Mouse (Mus musculus) heart, embryonic 16.5 days (tissue): ENCODE results near the gene Chn2. TPM values are rescaled to one million over a fixed set of nuclear protein-coding genes. Genes with fewer than 3 reads are reported as not detected.

Experiments
- ATAC-seq: fragments of 200-750 bp; cut with Nextera tagmentation; replicated peaks from 2 replicates; pipeline ENCODE4 v1.8.0; 2017; ENCODE audit warnings: moderate number of reproducible peaks; ENCODE audit not compliant: insufficient read depth, low FRiP score; ENCODE audit errors: extremely low read depth
- H3K27ac ChIP-seq: fragments of 300-500 bp; sonication (generic); 2 replicates; pipeline ENCODE4 v1.5.1; 2014; ENCODE audit warnings: mild to moderate bottlenecking, low read length, control low read depth, moderate library complexity
- H3K27me3 ChIP-seq: fragments of 300-500 bp; sonication (generic); 2 replicates; pipeline ENCODE4 v1.6.1; 2014; ENCODE audit warnings: low read length, mixed read lengths; ENCODE audit not compliant: control insufficient read depth, insufficient read depth
- H3K36me3 ChIP-seq: fragments of 300-500 bp; sonication (generic); 2 replicates; pipeline ENCODE4 v1.6.1; 2014; ENCODE audit not compliant: control insufficient read depth, insufficient read depth
- H3K4me1 ChIP-seq: fragments of 300-500 bp; sonication (generic); 2 replicates; pipeline ENCODE4 v1.6.1; 2014; ENCODE audit warnings: low read length, mixed read lengths; ENCODE audit not compliant: control insufficient read depth, insufficient read depth
- H3K4me2 ChIP-seq: fragments of 300-500 bp; sonication (generic); 2 replicates; pipeline ENCODE4 v1.6.1; 2014; ENCODE audit warnings: low read depth, mild to moderate bottlenecking, control low read depth, low read length
- H3K4me3 ChIP-seq: fragments of 300-500 bp; sonication (generic); 2 replicates; pipeline ENCODE4 v1.5.1; 2014; ENCODE audit warnings: mild to moderate bottlenecking, control low read depth, low read length
- H3K9ac ChIP-seq: fragments of 300-500 bp; sonication (generic); 2 replicates; pipeline ENCODE4 v1.6.1; 2014; ENCODE audit warnings: low read length, control low read depth
- H3K9me3 ChIP-seq: fragments of 300-500 bp; sonication (generic); replicated peaks from 2 replicates; pipeline ENCODE4 v1.6.1; 2016; ENCODE audit warnings: low read length; ENCODE audit not compliant: control insufficient read depth
- WGBS: fragments of 180-500 bp; shearing (Covaris S2); extraction: QIAGEN DNeasy Blood & Tissue Kit; methylation state at CpG from one replicate; pipeline ENCODE4 v1.1.7; 2014; 5-methylcytosine and 5-hydroxymethylcytosine counted together
- polyA plus RNA-seq: library from polyadenylated mRNA; unstranded; fragments of >200 nt; fragmentation: Nextera tagmentation; extraction: Ambion mirVana; gene quantifications from 2 replicates; pipeline ENCODE4 v1.2.1, GENCODE M21; 2015

Gene Chn2
- polyA plus RNA-seq, 1 experiment from 2014 or later, result 5.4 TPM

GRCm38 (mm10) chr6:54141165-54141564 is 101.8 kb downstream of the Chn2 start:
- no peak for ATAC-seq
- H3K27ac ChIP-seq, result no peak overlapping the region
- no peak overlapping the region for H3K4me3 ChIP-seq
- H3K9ac ChIP-seq, result no peak overlapping the region
- no peaks in the 10 kb centered on the region for H3K4me1 ChIP-seq
- 84% methylated on average over 3 of the region's 3 CpGs for WGBS
- H3K9me3 ChIP-seq, result no peaks in the 10 kb centered on the region
- H3K36me3 ChIP-seq, result no peaks in the 10 kb centered on the region
- no peak overlapping the region for H3K4me2 ChIP-seq
- H3K27me3 ChIP-seq, result no peaks in the 10 kb centered on the region

GRCm38 (mm10) chr6:54142848-54143651 is 103.7 kb downstream of the Chn2 start:
- Histone ChIP-seq H3K27me3 (no peaks in the 10 kb centered on the region), H3K4me2 (no peak overlapping the region), H3K9ac (no peak overlapping the region), H3K4me1 (no peaks in the 10 kb centered on the region), H3K4me3 (no peak overlapping the region), H3K36me3 (no peaks in the 10 kb centered on the region), H3K27ac (0 out of 2 replicates have a peak overlapping the region, but pooled peaks have one; percentile 11), H3K9me3 (no peaks in the 10 kb centered on the region)
- no peak for ATAC-seq
- 68% methylated on average over 11 of the region's 11 CpGs for WGBS

- H3K4me1 ChIP-seq, result no peaks in the 10 kb centered on the region
- H3K9ac ChIP-seq, result no peak overlapping the region
- H3K4me3 ChIP-seq, result no peak overlapping the region
- H3K4me2 ChIP-seq, result no peak overlapping the region
- H3K27ac ChIP-seq, result 0 out of 2 replicates have a peak overlapping the region, but pooled peaks have one; percentile 11
- no peaks in the 10 kb centered on the region for H3K9me3 ChIP-seq
- WGBS, result 78% methylated on average over 2 of the region's 2 CpGs
- no peaks in the 10 kb centered on the region for H3K36me3 ChIP-seq
- no peaks in the 10 kb centered on the region for H3K27me3 ChIP-seq
- no peak for ATAC-seq
Measured at GRCm38 (mm10) chr6:54143652-54143960, 104.3 kb downstream of the Chn2 start.

- Histone ChIP-seq H3K9me3 (no peaks in the 10 kb centered on the region), H3K4me2 (no peak overlapping the region), H3K36me3 (no peaks in the 10 kb centered on the region), H3K27ac (no peak overlapping the region), H3K9ac (no peak overlapping the region), H3K27me3 (no peaks in the 10 kb centered on the region), H3K4me1 (0 out of 2 replicates have a peak, but pooled peaks cover 3% of the 10 kb centered on the region), H3K4me3 (no peak overlapping the region)
- 81% methylated on average over 6 of the region's 6 CpGs for WGBS
- ATAC-seq, result no peak
Measured at GRCm38 (mm10) chr6:54148844-54149526, 109.6 kb downstream of the Chn2 start.

DNA sequence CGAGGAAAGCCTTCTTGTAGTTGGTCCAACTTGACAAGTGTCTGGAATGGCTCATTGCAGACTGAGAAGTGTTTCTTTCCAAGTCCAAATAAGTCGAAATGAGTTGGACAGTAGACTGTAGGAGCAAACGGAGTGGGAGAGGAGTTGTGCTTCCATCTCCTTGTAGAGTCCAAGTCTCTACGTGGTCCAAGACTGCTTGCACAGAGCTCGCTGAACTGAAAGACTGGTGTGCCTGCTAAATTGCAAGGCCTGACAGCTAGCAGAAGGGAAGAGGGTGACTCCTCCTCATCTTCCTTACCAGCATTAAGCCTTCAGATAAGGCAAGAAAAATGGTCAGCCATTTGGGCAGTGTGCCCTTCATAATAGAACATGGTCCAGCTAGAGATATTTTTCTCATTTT is 111.5 kb downstream of the Chn2 start:
- no peaks in the 10 kb centered on the region for H3K27me3 ChIP-seq
- no peak overlapping the region for H3K4me2 ChIP-seq
- 59% methylated on average over 5 of the region's 5 CpGs for WGBS
- H3K4me1 ChIP-seq, result 0 out of 2 replicates have a peak, but pooled peaks cover 3% of the 10 kb centered on the region
- H3K27ac ChIP-seq, result no peak overlapping the region
- H3K9ac ChIP-seq, result no peak overlapping the region
- no peaks in the 10 kb centered on the region for H3K9me3 ChIP-seq
- H3K4me3 ChIP-seq, result no peak overlapping the region
- H3K36me3 ChIP-seq, result no peaks in the 10 kb centered on the region
- ATAC-seq, result no peak

DNA sequence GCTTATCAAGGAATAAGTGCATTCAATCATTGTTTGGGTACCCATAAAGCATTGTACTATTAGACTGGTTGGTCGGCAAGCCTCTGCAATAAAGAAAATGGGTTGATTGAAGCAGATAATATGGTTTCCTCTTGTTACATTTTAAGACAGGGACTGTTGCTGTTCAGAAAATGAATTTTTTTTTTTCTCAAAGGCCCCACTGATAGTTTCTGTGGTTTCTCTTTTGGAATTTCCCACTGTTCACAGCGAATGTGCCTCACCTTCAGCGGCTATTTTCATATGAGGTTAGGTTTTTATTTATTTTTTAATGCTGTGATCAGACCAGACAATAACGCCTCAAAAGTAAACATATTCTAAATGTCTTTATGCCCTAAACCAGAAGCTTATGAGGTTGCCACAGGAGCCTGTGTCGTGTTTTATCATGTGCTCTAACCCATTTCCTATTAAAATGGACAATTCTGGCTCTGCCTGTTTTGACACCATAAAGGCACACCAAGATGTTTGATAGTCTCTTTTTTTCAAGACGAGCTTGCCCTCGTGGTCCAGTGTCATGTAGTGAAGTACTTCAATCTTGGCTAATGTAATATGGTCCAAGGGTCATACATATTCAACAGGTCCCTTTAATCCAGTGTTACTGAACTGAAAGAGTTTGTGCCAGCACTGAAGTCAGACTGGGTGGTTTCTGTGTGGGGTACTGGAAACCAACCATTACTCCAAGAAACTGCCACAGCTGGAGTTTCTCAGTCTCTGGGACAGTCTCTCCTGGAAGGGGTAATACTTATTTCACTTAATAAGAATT is 112.3 kb downstream of the Chn2 start:
- no peak overlapping the region for H3K27ac ChIP-seq
- H3K9me3 ChIP-seq, result no peaks in the 10 kb centered on the region
- ATAC-seq, result no peak

GRCm38 (mm10) chr6:54157097-54157496 is 117.7 kb downstream of the Chn2 start:
- peaks cover 4% of the 10 kb centered on the region for H3K4me1 ChIP-seq
- no peaks in the 10 kb centered on the region for H3K36me3 ChIP-seq
- H3K27ac ChIP-seq, result no peak overlapping the region
- ATAC-seq, result no peak
- H3K4me2 ChIP-seq, result no peak overlapping the region
- no peak overlapping the region for H3K4me3 ChIP-seq
- H3K9me3 ChIP-seq, result no peaks in the 10 kb centered on the region
- WGBS, result 90% methylated on average over 2 of the region's 2 CpGs
- no peak overlapping the region for H3K9ac ChIP-seq
- no peaks in the 10 kb centered on the region for H3K27me3 ChIP-seq

More for the DNA sequence above, 112.3 kb downstream of the Chn2 start:
- no peak overlapping the region for H3K9ac ChIP-seq
- no peaks in the 10 kb centered on the region for H3K27me3 ChIP-seq
- H3K4me1 ChIP-seq, result 0 out of 2 replicates have a peak, but pooled peaks cover 3% of the 10 kb centered on the region
- no peak overlapping the region for H3K4me2 ChIP-seq
- no peaks in the 10 kb centered on the region for H3K36me3 ChIP-seq
- H3K4me3 ChIP-seq, result no peak overlapping the region
- 75% methylated on average over 7 of the region's 7 CpGs for WGBS

DNA sequence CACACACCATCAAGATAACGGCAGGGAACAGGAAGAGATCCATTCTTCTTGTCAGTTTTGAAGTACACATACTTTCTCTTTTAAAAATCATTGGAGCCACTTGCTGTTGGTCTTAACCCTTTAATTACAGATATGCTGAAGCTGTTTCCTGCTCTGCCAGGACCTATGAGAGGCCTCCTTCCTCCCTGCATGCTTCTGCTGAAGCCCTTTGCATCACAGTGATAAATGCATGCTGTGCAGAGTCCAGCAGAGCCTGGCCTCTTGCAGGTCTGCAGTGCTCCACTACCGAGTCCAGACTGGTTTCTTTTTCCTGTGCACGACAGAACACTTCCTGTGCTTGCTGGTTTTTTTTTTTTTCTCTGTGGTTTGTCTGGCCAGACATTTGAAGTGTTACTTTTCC is 119.0 kb downstream of the Chn2 start:
- Histone ChIP-seq H3K4me2 (peak overlapping the region; percentile 29), H3K4me1 (peaks cover 4% of the 10 kb centered on the region), H3K36me3 (no peaks in the 10 kb centered on the region), H3K27ac (no peak overlapping the region), H3K27me3 (no peaks in the 10 kb centered on the region), H3K4me3 (no peak overlapping the region), H3K9ac (no peak overlapping the region), H3K9me3 (no peaks in the 10 kb centered on the region)
- 28% methylated on average over 3 of the region's 3 CpGs for WGBS
- ATAC-seq, result peak; percentile 58
